Mouse (Mus musculus) forebrain, embryonic 15.5 days (tissue): ENCODE measurements around the gene Stk24. TPM values are rescaled to one million over a fixed set of nuclear protein-coding genes. Genes with fewer than 3 reads are reported as not detected.
"Not testable (repeated sequence)": the region's sequence is repeated elsewhere in the genome, so short reads cannot be mapped to it uniquely, and the experiment has no call there.

Experiments used
- ATAC-seq: fragments of 200-750 bp; cut with Nextera tagmentation; replicated peaks from 2 replicates; pipeline ENCODE4 v1.8.0; 2017; ENCODE audit warnings: mild to moderate bottlenecking, moderate TSS enrichment, moderate library complexity
- H3K27ac ChIP-seq: fragments of 300-500 bp; sonication (generic); replicated peaks from 2 replicates; pipeline ENCODE4 v1.5.1; 2015; ENCODE audit warnings: mild to moderate bottlenecking, inconsistent platforms
- H3K27me3 ChIP-seq: fragments of 300-500 bp; sonication (generic); 2 replicates; pipeline ENCODE4 v1.6.1; 2015; ENCODE audit warnings: inconsistent platforms
- H3K36me3 ChIP-seq: fragments of 300-500 bp; sonication (generic); 2 replicates; pipeline ENCODE4 v1.6.1; 2015; ENCODE audit warnings: mild to moderate bottlenecking, inconsistent platforms
- H3K4me1 ChIP-seq: fragments of 300-500 bp; sonication (generic); 2 replicates; pipeline ENCODE4 v1.6.1; 2015; ENCODE audit warnings: inconsistent platforms
- H3K4me2 ChIP-seq: fragments of 300-500 bp; sonication (generic); replicated peaks from 2 replicates; pipeline ENCODE4 v1.6.1; 2015; ENCODE audit warnings: mild to moderate bottlenecking, inconsistent platforms
- H3K4me3 ChIP-seq: fragments of 300-500 bp; sonication (generic); 2 replicates; pipeline ENCODE4 v1.5.1; 2015; ENCODE audit warnings: mild to moderate bottlenecking, inconsistent platforms
- H3K9ac ChIP-seq: fragments of 300-500 bp; sonication (generic); replicated peaks from 2 replicates; pipeline ENCODE4 v1.6.1; 2015; ENCODE audit warnings: mild to moderate bottlenecking, inconsistent platforms
- H3K9me3 ChIP-seq: fragments of 300-500 bp; sonication (generic); 2 replicates; pipeline ENCODE4 v1.6.1; 2016; ENCODE audit warnings: inconsistent platforms
- WGBS: fragments of 180-500 bp; shearing (Covaris S2); methylation state at CpG from one replicate; pipeline ENCODE4 v1.1.7; 2015; ENCODE audit warnings: mixed read lengths; 5-methylcytosine and 5-hydroxymethylcytosine counted together
- polyA plus RNA-seq: library from polyadenylated mRNA; unstranded; fragments of >200 nt; fragmentation: Nextera tagmentation; extraction: Ambion mirVana; gene quantifications from 2 replicates; pipeline ENCODE4 v1.2.1, GENCODE M21; 2015

Stk24 gene
- 23.3 and 24.4 TPM in 2 replicates for polyA plus RNA-seq

DNA sequence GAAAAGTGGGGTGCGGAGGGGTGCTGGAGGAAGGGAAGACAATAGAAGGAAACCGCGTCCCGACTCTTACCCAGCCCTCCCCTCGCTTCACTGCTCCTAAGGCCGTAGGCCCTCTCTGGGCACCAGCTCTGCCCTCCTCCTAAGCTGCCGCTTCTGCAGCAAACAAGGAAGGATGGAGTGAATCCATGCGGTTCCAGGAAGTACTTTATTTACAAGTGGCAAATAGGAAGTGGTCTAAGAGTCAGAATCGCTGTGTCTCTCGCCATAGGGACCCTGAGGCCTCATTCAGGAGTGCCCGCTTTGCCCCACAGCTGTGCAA is at the start of gene Stk24:
Stk24 (minus strand) TSS at position 185 of the 319 bp plus-strand sequence.
- peak within 1 kb of the TSS; percentile 95 for H3K4me2 ChIP-seq
- peak within 1 kb of the TSS; percentile 83 for H3K27ac ChIP-seq
- peaks cover 27% of the 10 kb centered on the region for H3K4me1 ChIP-seq
- no peaks in the 10 kb centered on the region for H3K36me3 ChIP-seq
- H3K4me3 ChIP-seq, result peak within 1 kb of the TSS; percentile 98
- H3K27me3 ChIP-seq, result no peaks in the 10 kb centered on the region
- H3K9ac ChIP-seq, result peak within 1 kb of the TSS; percentile 94
- no peaks in the 10 kb centered on the region for H3K9me3 ChIP-seq
- ATAC-seq, result peak; percentile 44
- WGBS, result 7% methylated on average over 11 of the region's 11 CpGs

DNA sequence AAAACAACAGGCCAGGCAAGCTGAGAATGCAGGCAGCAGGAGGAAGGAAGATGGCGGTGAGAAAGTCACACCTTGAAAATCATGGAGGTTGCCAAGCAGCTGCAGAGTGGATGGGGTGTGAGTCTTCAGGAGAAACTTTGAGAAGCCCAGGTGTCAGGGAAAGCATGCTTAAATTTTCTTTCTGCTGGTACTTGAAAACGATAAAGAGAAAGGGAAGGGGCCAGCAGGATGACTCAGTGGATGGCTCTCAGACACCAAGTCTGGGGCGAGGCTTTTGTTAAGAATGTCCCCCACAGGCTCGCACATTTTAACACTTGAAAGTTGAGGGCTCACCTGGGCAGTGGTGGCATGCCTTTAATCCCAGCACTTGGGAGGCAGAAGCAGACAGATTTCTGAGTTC is 48.3 kb upstream of the Stk24 start:
- WGBS, result 94% methylated on average over 4 of the region's 4 CpGs
- ATAC-seq, result no peak
- Histone ChIP-seq H3K4me2 (no peak overlapping the region), H3K4me1 (no peaks in the 10 kb centered on the region), H3K4me3 (no peak overlapping the region), H3K9ac (no peak overlapping the region), H3K36me3 (no peaks in the 10 kb centered on the region), H3K27ac (no peak overlapping the region), H3K27me3 (no peaks in the 10 kb centered on the region), H3K9me3 (no peaks in the 10 kb centered on the region)

DNA sequence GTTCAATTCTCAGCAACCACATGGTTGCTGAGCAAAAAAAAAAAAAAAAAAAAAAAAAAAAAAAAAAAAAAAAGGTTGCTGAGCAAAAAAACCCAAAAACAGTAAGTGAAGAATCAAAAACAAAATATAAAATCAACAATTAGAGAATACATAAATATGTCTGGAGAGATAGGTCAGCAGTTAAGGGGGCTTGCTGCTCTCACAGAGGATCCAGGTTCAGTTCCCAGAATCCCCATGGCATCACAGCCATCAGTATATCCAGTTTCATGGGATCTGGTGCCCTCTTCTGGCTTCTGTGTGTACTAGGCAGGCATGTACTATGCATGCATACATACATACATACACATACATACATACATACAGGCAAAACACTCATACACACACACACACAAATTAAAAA is 46.9 kb upstream of the Stk24 start:
- no peak overlapping the region for H3K27ac ChIP-seq
- ATAC-seq, result no peak
- no peak overlapping the region for H3K9ac ChIP-seq
- no peaks in the 10 kb centered on the region for H3K4me1 ChIP-seq
- H3K9me3 ChIP-seq, result no peaks in the 10 kb centered on the region
- H3K4me3 ChIP-seq, result no peak overlapping the region
- H3K27me3 ChIP-seq, result no peaks in the 10 kb centered on the region
- H3K4me2 ChIP-seq, result no peak overlapping the region
- no peaks in the 10 kb centered on the region for H3K36me3 ChIP-seq

DNA sequence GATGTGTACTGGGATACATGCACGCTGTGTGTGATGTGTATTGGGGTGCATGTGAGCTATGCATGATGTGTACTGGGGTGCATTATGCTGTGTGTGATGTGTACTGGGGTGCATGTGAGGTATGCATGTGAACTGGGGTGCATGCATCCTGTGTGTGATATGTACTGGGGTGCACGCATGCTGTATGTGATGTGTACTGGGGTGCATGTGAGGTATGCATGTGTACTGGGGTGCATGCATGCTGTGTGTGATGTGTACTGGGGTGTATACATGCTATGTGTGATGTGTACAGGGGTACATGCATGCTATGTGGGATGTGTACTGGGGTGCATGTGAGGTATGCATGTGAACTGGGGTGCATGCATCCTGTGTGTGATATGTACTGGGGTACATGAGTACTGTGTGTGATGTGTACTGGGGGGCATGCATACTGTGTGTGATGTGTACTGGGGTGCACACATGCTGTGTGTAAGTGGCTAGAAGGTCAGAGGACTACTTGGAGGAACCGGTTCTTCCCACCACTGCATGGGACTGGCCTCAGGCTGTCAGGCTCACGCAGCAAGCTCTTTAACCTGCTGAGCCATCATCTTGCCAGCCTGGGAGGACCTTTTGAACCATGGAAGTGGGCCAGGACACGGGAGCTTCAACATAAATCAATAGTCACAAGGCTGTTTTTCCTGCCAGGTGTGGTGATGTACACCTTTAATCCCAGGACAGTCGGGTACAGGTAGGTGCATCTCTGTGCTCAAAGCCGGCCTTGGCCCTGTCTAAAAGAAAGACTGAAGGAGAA is 45.4 kb upstream of the Stk24 start:
- no peaks in the 10 kb centered on the region for H3K9me3 ChIP-seq
- no peaks in the 10 kb centered on the region for H3K36me3 ChIP-seq
- no peak overlapping the region for H3K27ac ChIP-seq
- H3K27me3 ChIP-seq, result no peaks in the 10 kb centered on the region
- no peaks in the 10 kb centered on the region for H3K4me1 ChIP-seq
- 0 out of 2 replicates have a peak, but pooled peaks have one; percentile 32 for ATAC-seq
- no peak overlapping the region for H3K4me3 ChIP-seq
- H3K9ac ChIP-seq, result no peak overlapping the region
- no peak overlapping the region for H3K4me2 ChIP-seq
- 83% methylated on average over 7 of the region's 7 CpGs for whole genome bisulfite sequencing

DNA sequence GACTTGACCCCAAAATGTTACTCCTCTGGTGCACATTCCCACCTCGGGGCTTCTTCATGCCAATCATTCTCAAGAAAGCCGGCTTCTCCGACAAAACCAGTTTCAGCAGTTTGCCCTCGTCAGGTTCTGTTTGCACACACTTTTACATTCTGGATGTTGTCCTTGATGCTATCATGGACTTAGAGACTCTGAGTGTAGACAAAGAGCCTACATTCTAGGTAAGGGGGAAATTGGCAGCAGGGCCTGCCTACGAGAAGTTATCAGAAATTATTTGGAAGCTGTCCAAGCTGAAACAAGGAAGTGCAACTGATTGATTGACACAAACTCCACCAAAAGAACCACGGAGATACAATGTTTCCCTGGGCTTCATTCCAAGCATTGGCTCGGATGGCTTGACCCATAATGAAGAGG is 43.5 kb upstream of the Stk24 start:
- no peak for ATAC-seq
- no peak overlapping the region for H3K27ac ChIP-seq
- no peaks in the 10 kb centered on the region for H3K9me3 ChIP-seq
- H3K4me2 ChIP-seq, result no peak overlapping the region
- no peaks in the 10 kb centered on the region for H3K4me1 ChIP-seq
- no peaks in the 10 kb centered on the region for H3K36me3 ChIP-seq
- H3K27me3 ChIP-seq, result no peaks in the 10 kb centered on the region
- no peak overlapping the region for H3K9ac ChIP-seq
- no peak overlapping the region for H3K4me3 ChIP-seq
- 51% methylated on average over 7 of the region's 7 CpGs for WGBS

DNA sequence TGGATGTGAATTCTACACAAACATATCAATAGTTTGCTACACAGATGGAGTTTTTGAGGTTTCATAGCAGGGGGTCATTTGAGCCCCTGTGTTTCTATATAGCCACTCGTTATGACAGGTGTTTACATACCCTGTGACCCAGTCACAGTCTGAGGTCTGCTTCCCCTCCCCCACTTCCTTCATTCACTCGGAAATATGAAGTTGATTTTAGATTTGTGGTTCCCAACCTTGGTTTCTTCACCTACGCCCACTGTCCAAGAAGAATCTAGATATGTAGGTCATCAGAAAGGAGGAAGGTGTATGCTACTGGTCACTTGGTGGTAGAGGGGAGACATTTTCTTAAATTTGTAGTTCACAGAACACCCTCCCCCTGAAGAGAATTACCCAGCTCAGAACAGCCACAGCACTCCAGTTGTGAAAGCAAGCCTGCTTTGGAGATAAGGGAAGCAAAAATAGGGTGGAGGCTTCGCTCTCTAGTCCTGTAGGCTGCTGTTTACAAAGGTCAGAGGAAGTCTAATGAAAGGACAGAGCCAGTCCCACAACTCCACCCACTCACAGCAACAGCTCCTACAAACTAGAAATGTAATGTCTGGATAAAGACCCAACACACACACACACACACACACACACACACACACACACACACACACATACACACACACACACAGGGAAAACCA is 43.0 kb upstream of the Stk24 start:
- 71% methylated on average over 4 of the region's 4 CpGs for WGBS
- H3K4me1 ChIP-seq, result no peaks in the 10 kb centered on the region
- H3K27me3 ChIP-seq, result no peaks in the 10 kb centered on the region
- no peak overlapping the region for H3K4me2 ChIP-seq
- no peaks in the 10 kb centered on the region for H3K9me3 ChIP-seq
- H3K36me3 ChIP-seq, result no peaks in the 10 kb centered on the region
- H3K4me3 ChIP-seq, result no peak overlapping the region
- no peak for ATAC-seq
- H3K27ac ChIP-seq, result no peak overlapping the region
- H3K9ac ChIP-seq, result no peak overlapping the region

DNA sequence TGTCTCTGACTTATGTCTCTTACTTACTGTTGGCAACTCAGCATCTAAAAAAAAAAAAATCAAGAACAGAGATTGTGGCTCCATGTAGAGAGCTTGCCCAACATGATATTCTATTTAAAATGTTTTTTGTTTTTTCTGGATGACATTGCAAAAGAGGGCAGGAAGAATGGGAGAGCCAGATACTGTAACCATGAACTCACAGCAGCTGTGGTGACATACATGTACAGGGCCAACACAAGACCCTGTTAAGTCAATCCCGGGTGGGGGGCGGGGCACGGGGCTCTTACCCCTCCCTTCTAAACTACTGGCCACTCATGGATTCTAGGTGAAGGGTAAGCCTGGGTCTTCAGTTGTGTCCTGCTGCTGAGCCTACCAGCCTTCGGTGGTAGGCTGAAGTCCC is 42.2 kb upstream of the Stk24 start:
- Histone ChIP-seq H3K27ac (no peak overlapping the region), H3K4me3 (no peak overlapping the region), H3K9me3 (no peaks in the 10 kb centered on the region), H3K9ac (no peak overlapping the region), H3K36me3 (no peaks in the 10 kb centered on the region), H3K27me3 (no peaks in the 10 kb centered on the region), H3K4me2 (no peak overlapping the region), H3K4me1 (no peaks in the 10 kb centered on the region)
- WGBS, result 97% methylated on average over 4 of the region's 4 CpGs
- no peak for ATAC-seq

DNA sequence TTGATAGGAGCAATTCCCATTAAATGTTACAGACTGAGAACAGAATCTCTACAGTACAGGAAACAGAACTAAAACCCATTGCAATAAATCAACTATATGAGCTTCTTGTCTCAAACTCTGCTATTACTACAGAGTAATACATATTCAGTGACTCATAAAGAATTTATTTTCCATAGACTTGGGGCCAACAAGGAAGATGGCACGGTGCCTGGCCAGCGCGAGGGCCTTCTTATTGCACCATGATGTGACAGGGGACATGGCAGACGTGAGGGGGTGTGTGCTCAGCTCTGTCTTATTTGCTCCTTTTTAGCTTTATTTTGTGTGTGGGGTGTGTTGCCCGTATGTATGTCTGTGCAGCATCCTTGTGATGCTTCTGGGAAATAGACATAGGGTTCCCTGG is 37.8 kb upstream of the Stk24 start:
- ATAC-seq, result no peak
- Histone ChIP-seq H3K36me3 (no peaks in the 10 kb centered on the region), H3K4me2 (no peak overlapping the region), H3K9ac (no peak overlapping the region), H3K4me1 (no peaks in the 10 kb centered on the region), H3K27ac (no peak overlapping the region), H3K9me3 (no peaks in the 10 kb centered on the region), H3K27me3 (no peaks in the 10 kb centered on the region), H3K4me3 (no peak overlapping the region)
- WGBS, result 83% methylated on average over 5 of the region's 5 CpGs

DNA sequence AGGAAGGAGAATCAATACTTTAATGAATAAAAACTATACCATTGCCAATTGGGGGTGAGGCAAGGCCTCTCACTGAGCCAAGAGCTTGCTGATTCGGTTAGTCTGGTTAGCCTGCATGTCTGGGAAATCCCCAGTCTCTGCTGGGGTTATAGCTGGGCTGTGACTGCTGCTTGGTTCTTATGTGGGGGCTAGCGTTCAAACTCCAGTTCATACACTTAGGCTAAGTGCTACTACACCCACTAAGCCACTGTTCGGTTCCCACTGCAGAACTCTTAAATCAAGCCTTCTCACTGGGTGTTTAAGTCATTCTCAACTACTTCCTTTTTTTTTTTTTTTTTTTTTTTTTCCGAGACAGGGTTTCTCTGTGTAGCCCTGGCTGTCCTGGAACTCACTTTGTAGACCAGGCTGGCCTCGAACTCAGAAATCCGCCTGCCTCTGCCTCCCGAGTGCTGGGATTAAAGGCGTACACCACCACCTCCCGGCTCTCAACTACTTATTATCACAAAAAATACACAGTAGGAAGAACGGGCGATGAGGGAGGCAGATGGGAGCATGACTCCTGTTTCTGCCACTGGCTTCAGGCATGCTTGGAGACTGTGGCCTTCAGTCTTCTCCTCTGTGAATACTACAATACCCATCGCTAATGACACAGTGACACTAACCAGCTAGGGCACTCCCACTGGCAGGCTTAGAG is 37.0 kb upstream of the Stk24 start:
- no peak overlapping the region for H3K9ac ChIP-seq
- no peak overlapping the region for H3K4me3 ChIP-seq
- H3K36me3 ChIP-seq, result no peaks in the 10 kb centered on the region
- no peaks in the 10 kb centered on the region for H3K4me1 ChIP-seq
- 92% methylated on average over 12 of the region's 12 CpGs for WGBS
- no peak overlapping the region for H3K4me2 ChIP-seq
- H3K27ac ChIP-seq, result no peak overlapping the region
- no peaks in the 10 kb centered on the region for H3K9me3 ChIP-seq
- no peak for ATAC-seq
- no peaks in the 10 kb centered on the region for H3K27me3 ChIP-seq

DNA sequence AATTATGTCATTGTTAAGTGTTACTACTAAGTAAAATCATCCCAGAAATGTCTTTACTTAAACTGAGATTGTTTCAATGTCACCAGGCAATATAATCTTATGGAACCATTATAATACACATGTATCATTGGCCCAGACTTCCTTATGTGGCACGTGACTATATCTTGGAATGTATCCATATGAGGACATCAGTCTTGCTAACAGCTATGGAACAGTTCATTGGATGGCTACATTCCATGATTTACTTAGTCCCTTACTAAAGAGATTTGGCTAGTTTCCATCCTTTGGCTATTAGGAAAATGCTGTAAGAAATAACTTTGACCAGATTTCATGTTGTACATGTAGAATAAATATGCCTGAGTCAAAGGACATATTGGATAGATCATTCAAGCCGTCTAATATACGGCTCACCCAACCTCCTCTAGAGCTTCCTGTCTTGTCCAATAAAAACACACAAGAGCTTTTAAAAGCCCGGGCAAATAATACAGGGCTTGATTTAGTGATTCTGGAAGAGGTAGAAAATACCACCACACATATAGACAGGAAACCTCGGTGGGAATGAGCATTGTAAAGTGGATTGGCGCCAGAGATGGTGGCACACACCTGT is 34.9 kb upstream of the Stk24 start:
- Histone ChIP-seq H3K9ac (no peak overlapping the region), H3K4me2 (no peak overlapping the region)
- 83% methylated on average over 6 of the region's 6 CpGs for WGBS

DNA sequence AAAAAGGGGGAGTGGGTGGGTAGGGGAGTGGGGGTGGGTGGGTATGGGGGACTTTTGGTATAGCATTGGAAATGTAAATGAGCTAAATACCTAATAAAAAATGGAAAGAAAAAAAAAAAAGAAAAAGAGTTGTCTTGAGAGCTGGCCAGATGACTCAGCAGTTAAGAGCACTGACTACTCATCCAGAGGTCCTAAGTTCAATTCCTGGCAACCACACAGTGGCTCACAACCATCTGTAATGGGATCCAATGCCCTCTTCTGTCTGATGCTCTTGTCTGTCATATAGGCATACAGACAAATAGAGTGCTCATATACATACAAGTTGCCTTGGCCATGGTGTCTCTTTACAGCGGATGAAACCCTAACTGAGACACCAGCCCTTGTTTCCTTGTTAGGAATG is 33.9 kb upstream of the Stk24 start:
- not testable (repeated sequence) for H3K27ac ChIP-seq, H3K9ac ChIP-seq, H3K36me3 ChIP-seq, H3K4me3 ChIP-seq, H3K4me1 ChIP-seq, H3K9me3 ChIP-seq, H3K4me2 ChIP-seq, H3K27me3 ChIP-seq, ATAC-seq
- 93% methylated on average over 1 of the region's 1 CpGs for WGBS

More for the DNA sequence above, 34.9 kb upstream of the Stk24 start:
- H3K27me3 ChIP-seq, result no peaks in the 10 kb centered on the region
- ATAC-seq, result no peak
- H3K27ac ChIP-seq, result no peak overlapping the region
- H3K4me1 ChIP-seq, result no peaks in the 10 kb centered on the region
- no peak overlapping the region for H3K4me3 ChIP-seq
- H3K9me3 ChIP-seq, result no peaks in the 10 kb centered on the region
- H3K36me3 ChIP-seq, result no peaks in the 10 kb centered on the region

DNA sequence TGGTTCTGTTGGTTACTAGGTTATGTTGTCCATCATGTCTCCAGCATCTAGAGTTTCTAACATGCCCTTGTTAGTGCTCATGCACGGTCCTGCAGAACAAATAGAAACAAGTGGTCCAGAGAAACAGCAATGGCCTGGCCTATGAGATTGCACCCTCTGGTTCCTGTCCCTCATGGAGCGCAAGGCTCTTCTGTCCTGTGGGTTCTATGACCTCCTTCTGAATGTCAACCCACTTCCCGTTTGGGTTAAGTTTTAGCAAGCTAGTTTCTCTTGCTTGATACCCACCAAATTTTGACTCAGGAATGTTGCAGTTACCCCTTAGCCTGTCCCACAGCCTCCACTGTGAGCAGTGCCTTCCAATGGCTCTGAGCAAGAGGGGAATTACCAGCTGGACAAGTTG is 29.1 kb upstream of the Stk24 start:
- Histone ChIP-seq H3K4me2 (no peak overlapping the region), H3K4me1 (no peaks in the 10 kb centered on the region), H3K27me3 (no peaks in the 10 kb centered on the region), H3K4me3 (no peak overlapping the region), H3K27ac (no peak overlapping the region), H3K9ac (no peak overlapping the region), H3K36me3 (no peaks in the 10 kb centered on the region), H3K9me3 (no peaks in the 10 kb centered on the region)
- ATAC-seq, result no peak
- 90% methylated on average over 3 of the region's 3 CpGs for WGBS
